Mouse (Mus musculus): Measurements from ENCODE around the gene Uhrf1.

- TF ChIP-seq CTCF (IDR thresholded peaks at IDR 0.05; ENCODE audit: control insufficient read depth, insufficient read depth, low read length) (no peak), POLR2A (IDR thresholded peaks at IDR 0.05; ENCODE audit: borderline replicate concordance, control insufficient read depth, low read depth, low read length) (no peak)
Measured at GRCm38 (mm10) chr17:56293291-56293690, 9.8 kb upstream of the Uhrf1 start.
